Mouse (Mus musculus) left cerebral cortex, adult 9 months (tissue): ENCODE measurements around the gene Sh3d21.
"Not testable (repeated sequence)": the region's sequence is repeated elsewhere in the genome, so short reads cannot be mapped to it uniquely, and the experiment has no call there.

Experiments used
- DNase-seq, 2 experiments: peaks; one replicate each; pipeline ENCODE4 v3.0.0; 2022; ENCODE audit warnings: low spot score in 2 of 2

Gene Sh3d21

DNA sequence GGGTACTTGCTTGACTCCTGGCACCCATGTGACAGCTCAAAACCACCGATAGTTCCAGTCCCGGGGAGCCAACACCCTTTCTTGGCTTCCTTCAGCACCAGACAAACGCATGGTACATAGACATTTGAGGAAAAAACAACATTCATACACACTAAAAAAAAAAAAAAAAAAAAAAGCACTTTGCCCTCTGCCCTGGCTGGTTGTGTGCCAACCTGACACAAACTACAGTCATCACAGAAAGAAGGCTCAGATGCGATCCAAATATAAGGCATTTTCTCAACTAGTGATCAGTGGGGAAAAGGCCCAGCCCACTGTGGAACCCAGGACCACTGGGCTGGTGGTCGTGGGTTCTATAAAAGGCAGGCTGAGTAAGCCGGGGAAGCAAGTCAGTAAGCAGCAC is 5.6 kb upstream of the Sh3d21 start:
- no peak for DNase-seq

DNA sequence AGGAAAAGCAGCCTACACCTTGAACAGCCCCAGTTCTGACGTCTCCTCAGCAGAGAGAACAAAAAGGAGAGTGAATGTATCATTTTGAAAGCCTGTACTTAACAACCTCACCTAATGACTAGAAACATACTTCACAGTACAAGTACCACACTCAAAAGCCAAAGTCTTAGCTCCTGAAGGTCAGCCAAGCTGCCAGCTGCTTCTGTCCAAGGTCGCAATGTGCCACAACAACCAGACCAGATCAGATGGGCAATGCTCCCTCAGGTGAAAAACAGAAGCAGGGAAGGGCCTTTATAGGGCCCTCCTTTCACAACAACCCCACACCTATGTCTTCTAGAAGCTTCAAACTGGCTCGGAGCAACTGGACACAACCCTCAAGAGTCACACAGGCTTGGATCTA is 2.8 kb upstream of the Sh3d21 start:
- no peak for DNase-seq

DNA sequence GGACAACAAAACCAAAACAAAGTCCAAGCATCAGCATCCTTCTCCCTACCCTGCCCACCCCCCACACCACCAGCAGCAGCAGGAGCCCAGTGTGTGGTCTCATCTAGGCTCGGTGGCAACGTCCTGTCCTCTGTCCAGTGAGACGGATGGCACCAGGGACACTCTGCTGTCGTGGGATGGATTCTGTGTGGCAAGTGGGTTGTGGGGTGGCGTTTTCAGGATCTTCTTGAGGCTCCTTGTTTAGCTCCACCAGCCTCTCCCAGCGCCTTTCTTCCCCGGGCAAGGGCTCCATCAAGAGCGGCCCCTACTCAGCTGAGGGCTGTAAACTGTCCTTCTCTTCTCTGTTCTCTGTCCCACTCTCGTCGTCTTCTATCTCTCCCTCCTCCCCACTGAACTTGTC is 1.8 kb upstream of the Sh3d21 start:
- DNase-seq: not testable (repeated sequence)

DNA sequence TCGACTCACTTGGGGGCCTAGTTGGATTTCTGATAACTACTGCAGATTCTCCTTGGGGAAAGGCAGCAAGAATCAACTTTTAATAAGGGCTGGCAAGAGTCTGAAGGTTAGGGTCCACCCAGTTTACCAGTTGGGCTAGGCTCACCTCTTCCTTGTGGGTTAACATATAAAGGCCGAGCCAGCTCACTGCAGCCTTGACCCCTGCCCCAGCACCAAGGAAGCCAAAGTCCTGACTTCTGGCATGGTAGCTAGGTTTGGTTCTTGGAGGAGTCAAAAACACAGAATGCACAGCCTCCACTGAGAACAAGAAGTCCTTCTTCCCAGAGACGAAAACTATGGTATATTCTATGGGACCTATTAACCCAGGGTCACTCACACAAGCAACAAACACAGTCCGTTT is 394 bp upstream of the Sh3d21 start:
- DNase-seq: no peak

DNA sequence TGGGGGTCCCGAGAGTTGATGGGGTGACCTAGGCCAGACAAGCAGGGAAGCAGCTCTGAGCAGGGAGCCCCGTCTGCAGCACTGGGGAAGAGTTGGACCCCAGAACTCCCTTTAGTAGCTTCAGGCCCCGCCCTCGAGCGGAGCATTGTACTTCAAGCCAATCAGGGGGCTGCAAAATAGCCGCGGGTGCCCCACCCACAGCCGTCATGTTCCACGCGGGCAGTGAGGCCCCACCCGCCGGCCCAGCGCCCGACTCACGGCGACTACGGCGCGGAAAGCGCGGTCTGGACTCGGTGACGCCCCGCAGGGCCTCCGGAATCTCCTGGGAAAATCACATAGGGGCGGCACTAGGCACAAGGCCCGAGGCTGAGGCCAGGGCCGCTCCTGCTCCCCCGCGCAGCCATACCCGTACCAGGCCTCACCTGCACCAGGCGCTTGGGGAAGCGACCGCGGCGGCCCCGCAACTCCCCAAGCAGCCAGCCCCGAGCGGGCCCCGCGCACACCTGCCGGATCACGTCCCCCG is 686 bp downstream of the Sh3d21 start:
- peak; percentile 43 to 81 for DNase-seq

GRCm38 (mm10) chr4:126161986-126162385 is 1.3 kb downstream of the Sh3d21 start:
- no peak for DNase-seq

- DNase-seq: no peak
Measured at GRCm38 (mm10) chr4:126161456-126161855, 1.8 kb downstream of the Sh3d21 start.

DNA sequence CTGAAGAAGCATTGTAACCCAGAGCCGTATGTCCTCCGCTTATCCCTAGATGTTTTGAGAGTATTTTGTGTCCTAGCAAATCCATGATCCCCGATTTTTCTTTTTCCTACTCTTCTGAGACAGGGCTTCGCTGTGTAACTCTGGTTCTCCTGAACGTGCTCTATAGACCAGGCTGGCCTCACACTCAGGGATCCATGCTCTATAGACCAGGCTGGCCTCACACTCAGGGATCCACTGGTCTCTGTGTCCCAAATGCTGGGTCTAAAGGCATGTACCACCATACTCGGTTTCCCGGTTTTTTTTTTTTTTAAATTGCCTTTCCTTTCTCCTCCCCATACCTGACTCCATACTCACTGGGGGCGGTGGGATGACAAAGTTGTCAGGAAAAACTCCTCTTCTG is 2.3 kb downstream of the Sh3d21 start:
- DNase-seq: no peak

- no peak for DNase-seq
Measured at GRCm38 (mm10) chr4:126159455-126159854, 3.8 kb downstream of the Sh3d21 start.

GRCm38 (mm10) chr4:126157562-126157961 is 5.7 kb downstream of the Sh3d21 start:
- no peak for DNase-seq

DNA sequence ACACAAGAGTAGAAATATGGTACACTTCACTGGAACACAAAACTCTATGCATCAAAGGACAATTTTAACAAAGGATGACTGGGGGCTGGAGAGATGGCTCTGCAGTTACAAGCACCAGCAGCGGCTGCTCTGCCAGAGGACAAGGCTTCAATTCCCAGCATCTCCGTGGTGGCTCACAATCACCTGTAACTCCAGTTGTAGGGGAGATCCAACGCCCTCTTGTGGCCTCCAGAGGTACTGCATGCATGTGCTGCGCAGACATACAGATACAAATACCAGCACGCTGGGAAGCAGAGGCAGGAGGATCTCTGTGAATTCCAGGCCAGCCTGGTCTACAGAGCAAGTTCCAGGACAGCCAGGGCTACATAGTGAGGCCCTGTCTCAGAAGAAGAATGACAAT is 6.7 kb downstream of the Sh3d21 start:
- no peak for DNase-seq

- DNase-seq: no peak
Measured at GRCm38 (mm10) chr4:126155869-126156268, 7.4 kb downstream of the Sh3d21 start.

DNA sequence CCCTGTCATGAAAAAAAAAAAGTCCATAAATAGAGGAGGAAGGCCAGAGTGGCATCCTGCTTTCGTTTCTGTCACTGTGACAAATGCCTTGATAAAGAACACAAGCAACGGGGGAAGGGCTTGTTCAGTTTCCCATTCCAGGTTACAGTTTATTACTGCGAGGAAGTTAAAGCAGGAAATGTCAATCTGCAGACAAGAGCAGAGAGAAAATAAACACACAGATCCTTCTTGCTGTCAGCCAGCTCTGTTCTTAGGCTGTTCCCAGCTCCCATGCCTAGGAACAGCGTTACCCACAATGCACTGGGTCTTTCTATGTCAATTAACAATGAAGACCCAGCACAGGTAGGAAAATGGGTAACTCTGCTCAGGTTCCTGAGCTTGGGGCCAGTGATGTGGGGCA is 8.1 kb downstream of the Sh3d21 start:
- no peak for DNase-seq

- no peak for DNase-seq
Measured at GRCm38 (mm10) chr4:126152864-126153263, 10.4 kb downstream of the Sh3d21 start.

GRCm38 (mm10) chr4:126151701-126152440 is 11.4 kb downstream of the Sh3d21 start:
- DNase-seq: no peak

DNA sequence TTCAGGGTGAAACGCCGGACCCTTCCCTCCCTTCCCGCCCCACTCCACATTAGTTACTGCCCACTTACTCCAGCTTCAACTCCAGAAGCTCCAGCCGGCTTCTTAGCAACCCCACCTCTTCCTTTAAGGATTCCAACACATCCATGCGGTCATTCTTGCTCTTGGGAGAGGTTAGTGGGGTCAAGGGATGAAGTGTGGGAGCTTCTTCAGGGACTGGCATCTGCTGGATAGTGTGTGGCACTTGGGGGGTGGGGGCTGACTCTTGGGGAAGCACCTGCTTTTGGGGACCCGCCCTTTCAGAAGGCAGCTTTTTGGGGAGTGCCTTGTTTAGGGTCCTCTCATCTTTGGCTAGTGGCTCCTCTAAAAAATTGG is 12.4 kb downstream of the Sh3d21 start:
- DNase-seq: no peak

GRCm38 (mm10) chr4:126150297-126150948 is 12.9 kb downstream of the Sh3d21 start:
- no peak for DNase-seq

- DNase-seq: no peak
Measured at GRCm38 (mm10) chr4:126149798-126150197, 13.5 kb downstream of the Sh3d21 start.

DNA sequence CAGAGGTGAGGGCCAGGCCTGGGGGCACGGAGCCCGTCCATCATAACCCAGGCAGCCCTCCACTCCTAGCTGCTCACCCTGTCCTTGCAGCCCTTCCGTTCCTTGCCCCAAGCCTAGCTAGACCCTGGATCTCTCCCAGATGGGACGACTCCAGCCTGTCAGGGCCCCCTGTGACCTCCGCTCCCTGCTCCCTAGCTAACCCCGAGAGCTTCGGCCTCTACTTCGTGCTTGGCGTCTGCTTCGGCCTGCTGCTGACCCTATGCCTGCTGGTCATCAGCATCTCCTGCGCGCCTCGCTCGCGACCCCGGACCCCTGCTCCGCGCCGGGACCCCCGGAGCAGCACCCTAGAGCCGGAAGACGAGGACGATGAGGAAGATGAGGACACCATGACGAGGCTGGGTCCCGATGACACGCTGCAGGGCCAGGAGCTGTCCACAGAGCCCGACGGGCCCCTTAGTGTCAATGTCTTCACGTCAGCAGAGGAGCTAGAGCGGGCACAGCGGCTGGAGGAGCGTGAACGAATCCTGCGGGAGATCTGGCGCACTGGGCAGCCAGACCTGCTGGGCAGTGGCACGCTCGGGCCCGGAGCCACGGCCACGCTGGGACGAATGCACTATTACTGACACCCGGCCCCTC is 14.1 kb downstream of the Sh3d21 start:
- DNase-seq: no peak

DNA sequence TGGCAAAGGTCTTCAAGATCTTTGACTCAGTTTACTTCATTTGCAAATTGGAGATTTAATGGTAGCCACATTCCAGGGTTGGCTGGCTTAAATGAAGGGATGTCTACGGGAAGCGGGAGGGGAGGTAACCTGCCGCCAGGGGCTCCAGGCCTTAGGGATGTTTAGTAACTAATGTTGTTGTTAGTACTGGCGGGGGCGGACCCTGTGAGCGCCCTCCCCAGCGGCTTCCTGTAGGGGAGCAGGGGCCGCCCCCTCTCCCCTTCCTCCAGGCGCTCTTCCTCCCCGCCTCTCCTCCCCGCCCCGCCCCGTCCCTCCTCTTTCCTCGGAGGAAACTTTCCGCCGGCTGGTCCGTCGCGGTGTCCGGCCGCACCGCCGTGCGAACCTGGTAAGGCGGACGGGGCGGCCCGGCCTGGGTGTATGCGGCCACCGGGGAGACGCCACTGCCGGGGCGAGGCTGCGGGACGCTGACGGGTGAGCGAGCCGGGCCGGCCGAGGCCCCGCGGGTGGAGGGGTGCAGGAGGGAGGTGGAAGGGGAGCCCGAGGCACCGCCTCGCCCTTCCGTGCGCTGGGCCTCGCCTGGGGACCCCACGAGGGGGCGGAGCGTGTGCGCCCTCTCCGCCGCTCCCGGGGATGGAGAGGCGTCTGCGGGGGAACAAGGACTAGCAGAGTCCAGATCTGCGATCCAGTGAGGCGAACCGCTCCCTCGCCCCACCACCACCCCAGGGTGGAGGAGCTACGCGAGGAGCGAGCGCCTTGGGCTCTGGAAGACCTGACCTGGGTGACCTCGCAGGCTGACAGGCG is 14.9 kb downstream of the Sh3d21 start:
- no peak for DNase-seq

GRCm38 (mm10) chr4:126147533-126148160 is 15.6 kb downstream of the Sh3d21 start, which contains the start of gene Eva1b:
TSS of gene Eva1b (plus strand) at chr4:126147744.
- no peak for DNase-seq
